Mouse (Mus musculus) monocyte, adult 59 days (primary cell): ENCODE measurements around the gene Rarres2. TPM values are rescaled to one million over a fixed set of nuclear protein-coding genes. Genes with fewer than 3 reads are reported as not detected.

Source experiments
- total RNA-seq, 2 experiments: library from RNA; stranded (reverse); gene quantifications; one replicate each; pipeline ENCODE4 v1.2.4; 2023

Gene Rarres2
- total RNA-seq, result 1 to 10 TPM; 1.7 to 2.6 TPM

DNA sequence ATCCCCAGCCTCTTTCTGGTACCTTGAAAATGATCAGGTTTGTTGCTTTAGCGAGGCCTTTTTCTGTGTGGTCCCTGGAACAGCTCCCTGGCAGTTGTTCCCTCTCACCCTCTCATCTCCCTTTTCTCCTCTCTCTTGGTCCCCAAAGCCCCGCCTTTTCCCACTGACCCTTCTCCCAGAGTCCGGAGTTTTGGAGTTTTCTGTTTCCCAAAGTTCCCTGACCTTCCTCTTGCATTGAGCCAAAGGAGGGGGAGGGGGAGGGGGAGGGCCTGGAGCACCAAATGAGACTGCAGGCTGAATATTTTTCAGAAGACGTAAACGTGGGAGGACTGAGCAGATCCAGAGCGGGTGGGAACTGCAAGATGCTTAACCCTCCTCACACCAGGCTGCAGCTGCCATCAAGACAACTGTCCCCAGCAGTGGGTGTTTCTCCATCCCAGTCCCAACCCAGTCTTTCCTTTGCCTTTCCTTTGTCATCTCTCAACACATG, at the start of gene Rarres2:
Gene Rarres2, minus strand, starts transcription at position 218 of the 490 bp plus-strand sequence.

DNA sequence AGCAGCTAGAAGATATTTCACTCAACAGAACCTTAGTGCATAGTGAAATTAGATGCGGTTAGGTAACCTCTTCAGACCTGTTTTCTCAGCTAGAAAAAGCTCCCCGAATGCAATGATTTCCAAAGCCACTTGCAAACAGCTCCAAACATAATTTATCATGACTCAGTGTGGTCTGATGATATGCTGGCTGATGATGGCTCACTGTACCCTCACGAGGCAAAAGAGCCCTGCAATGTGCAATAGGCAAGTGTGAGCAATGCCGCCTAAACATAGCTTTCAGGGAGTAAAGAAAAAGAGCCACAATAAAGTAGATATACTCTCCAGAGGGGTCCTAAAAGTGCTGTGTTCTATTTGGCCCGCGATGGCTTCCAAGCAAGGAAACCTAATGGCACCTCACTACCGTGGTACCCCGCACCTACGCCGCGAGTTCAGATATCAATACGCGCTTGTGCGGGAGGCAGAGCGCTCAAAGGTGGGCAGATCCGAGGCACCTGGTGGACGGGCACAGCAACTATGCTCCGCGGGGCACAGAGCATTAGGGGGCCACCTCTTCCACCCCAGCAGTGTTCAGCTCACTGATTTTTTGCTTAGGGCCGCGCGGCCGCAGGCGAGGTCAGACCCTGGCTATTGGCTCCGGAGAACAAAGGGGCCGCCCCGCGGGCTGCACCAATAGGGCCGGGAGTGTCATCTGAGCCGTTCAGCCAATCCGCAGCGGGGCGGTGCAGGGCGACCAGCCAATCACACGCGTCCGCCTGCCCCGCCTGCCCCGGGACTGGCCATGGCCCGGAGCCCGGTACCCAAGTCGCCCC, 28.9 kb upstream of the Rarres2 start, which contains the start of gene Zfp775:
Gene Zfp775, plus strand, starts transcription at position 793 of the 809 bp plus-strand sequence.

GRCm38 (mm10) chr6:48593158-48594042, 20.8 kb upstream of the Rarres2 start, which contains the start of the genes Repin1 and Gm44965:
TSS of gene Repin1 (plus strand) at chr6:48593883.
TSS of gene Gm44965 (plus strand) at chr6:48593941.

DNA sequence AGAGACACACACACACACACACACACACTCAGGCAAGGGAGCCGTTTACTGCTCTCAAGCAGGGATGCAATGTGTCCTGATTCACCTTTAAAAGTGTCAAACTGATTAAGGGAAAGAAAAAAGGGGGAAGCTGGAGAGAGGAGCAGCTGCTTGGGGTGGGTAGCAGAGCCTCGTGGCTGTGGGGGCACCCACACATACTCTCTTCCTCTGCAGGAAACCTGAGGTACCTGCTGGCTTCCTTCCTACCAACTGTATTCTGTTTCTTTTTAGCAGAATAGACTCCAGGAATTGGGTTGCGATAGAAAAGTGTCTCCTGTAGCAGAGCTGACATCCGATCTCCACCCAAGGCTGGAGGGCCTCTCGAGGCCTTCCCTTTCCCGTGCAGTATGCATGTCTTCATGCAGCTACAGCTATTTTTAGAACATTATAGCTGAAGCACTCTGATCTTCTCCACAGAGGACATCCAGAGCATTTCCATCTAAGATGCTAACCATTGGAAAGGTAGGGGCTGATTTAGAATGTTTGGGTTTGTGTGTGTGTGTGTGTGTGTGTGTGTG, 16.7 kb upstream of the Rarres2 start, which contains the start of gene Gm45021:
Gene Gm45021, plus strand, starts transcription at position 417 of the 557 bp plus-strand sequence.

GRCm38 (mm10) chr6:48554280-48555103, 18.1 kb downstream of the Rarres2 start, which contains the start of gene Lrrc61:
TSS of gene Lrrc61 (plus strand) at chr6:48554796.

GRCm38 (mm10) chr6:48537105-48537954, 35.3 kb downstream of the Rarres2 start, which contains the start of gene Atp6v0e2:
TSS of gene Atp6v0e2 (plus strand) at chr6:48537615.

Other genes with a start within 250 kb of the Rarres2 start
- gene Krba1, start 177.2 kb downstream of the Rarres2 start, total RNA-seq, result 1 to 10 TPM; 1.2 to 2.0 TPM
- gene Zfp467, start 127.0 kb downstream of the Rarres2 start, total RNA-seq, result 10 to 100 TPM; 49.1 to 56.8 TPM
- under 1 TPM; 0.52 TPM for gene Sspo, start 124.6 kb downstream of the Rarres2 start, total RNA-seq
- 1 to 10 TPM; 1.4 to 2.6 TPM for gene Atp6v0e2, start 35.2 kb downstream of the Rarres2 start, total RNA-seq
- 10 to 100 TPM; 53.5 to 56.8 TPM for gene Lrrc61, start 18.0 kb downstream of the Rarres2 start, total RNA-seq
- gene Gm45021, start 16.8 kb upstream of the Rarres2 start, total RNA-seq, result not detected
- 1 to 10 TPM; 8.3 to 9.3 TPM for gene Repin1, start 21.1 kb upstream of the Rarres2 start, total RNA-seq
- not detected for gene Gm44965, start 21.2 kb upstream of the Rarres2 start, total RNA-seq
- gene Zfp775, start 29.3 kb upstream of the Rarres2 start, total RNA-seq, result 1 to 10 TPM; 2.7 to 3.6 TPM
- gene AI854703, start 54.0 kb upstream of the Rarres2 start, total RNA-seq, result not detected
- gene Gimap8, start 74.4 kb upstream of the Rarres2 start, total RNA-seq, result under 1 TPM; 0.39 to 0.89 TPM
- gene Gimap9, start 103.3 kb upstream of the Rarres2 start, total RNA-seq, result 1 to 10 TPM in 1 of 2 experiments, under 1 TPM in 1; 1.00 to 1.4 TPM
- gene Gimap4, start 111.8 kb upstream of the Rarres2 start, total RNA-seq, result 1 to 10 TPM in 1 of 2 experiments, under 1 TPM in 1; 0.82 to 2.7 TPM
- 1 to 10 TPM; 8.3 to 9.2 TPM for gene Gimap6, start 135.4 kb upstream of the Rarres2 start, total RNA-seq
- gene Gm28053, start 145.8 kb upstream of the Rarres2 start, total RNA-seq, result not detected
- not detected for gene Gimap7, start 145.8 kb upstream of the Rarres2 start, total RNA-seq
- 1 to 10 TPM; 1.1 to 1.6 TPM for gene Gimap1, start 166.3 kb upstream of the Rarres2 start, total RNA-seq
- 1 to 10 TPM in 1 of 2 experiments, under 1 TPM in 1; 0.46 to 1.2 TPM for gene Gimap5, start 173.4 kb upstream of the Rarres2 start, total RNA-seq
- 1 to 10 TPM in 1 of 2 experiments, under 1 TPM in 1; 1.00 to 1.8 TPM for gene Gimap3, start 198.1 kb upstream of the Rarres2 start, total RNA-seq